Mouse (Mus musculus) stomach, embryonic 15.5 days (tissue): ENCODE measurements around the gene Trnp1. TPM values are rescaled to one million over a fixed set of nuclear protein-coding genes. Genes with fewer than 3 reads are reported as not detected.
"Not testable (repeated sequence)": the region's sequence is repeated elsewhere in the genome, so short reads cannot be mapped to it uniquely, and the experiment has no call there.

Source experiments
- ATAC-seq: fragments of 200-750 bp; cut with Nextera tagmentation; 2 replicates; pipeline ENCODE4 v1.8.0; 2017; ENCODE audit warnings: low read depth, moderate number of reproducible peaks, moderate TSS enrichment; ENCODE audit not compliant: insufficient read depth, low FRiP score
- H3K27ac ChIP-seq: fragments of 300-500 bp; sonication (generic); 2 replicates; pipeline ENCODE4 v1.5.1; 2015; ENCODE audit warnings: mild to moderate bottlenecking, inconsistent platforms
- H3K27me3 ChIP-seq: fragments of 300-500 bp; sonication (generic); replicated peaks from 2 replicates; pipeline ENCODE4 v1.6.1; 2015; ENCODE audit warnings: inconsistent platforms
- H3K36me3 ChIP-seq: fragments of 300-500 bp; sonication (generic); 2 replicates; pipeline ENCODE4 v1.6.1; 2015; ENCODE audit warnings: inconsistent platforms
- H3K4me1 ChIP-seq: fragments of 300-500 bp; sonication (generic); 2 replicates; pipeline ENCODE4 v1.6.1; 2015; ENCODE audit warnings: inconsistent platforms
- H3K4me2 ChIP-seq: fragments of 300-500 bp; sonication (generic); 2 replicates; pipeline ENCODE4 v1.6.1; 2015; ENCODE audit warnings: mild to moderate bottlenecking, inconsistent platforms
- H3K4me3 ChIP-seq: fragments of 300-500 bp; sonication (generic); replicated peaks from 2 replicates; pipeline ENCODE4 v1.5.1; 2015; ENCODE audit warnings: inconsistent platforms
- H3K9ac ChIP-seq: fragments of 300-500 bp; sonication (generic); 2 replicates; pipeline ENCODE4 v1.6.1; 2015; ENCODE audit warnings: inconsistent platforms
- H3K9me3 ChIP-seq: fragments of 300-500 bp; sonication (generic); 2 replicates; pipeline ENCODE4 v1.6.1; 2016; ENCODE audit warnings: inconsistent platforms
- WGBS: fragments of 180-500 bp; shearing (Covaris S2); methylation state at CpG from one replicate; pipeline ENCODE4 v1.1.7; 2015; 5-methylcytosine and 5-hydroxymethylcytosine counted together
- polyA plus RNA-seq: library from polyadenylated mRNA; unstranded; fragments of >200 nt; fragmentation: Nextera tagmentation; extraction: Ambion mirVana; gene quantifications from 2 replicates; pipeline ENCODE4 v1.2.1, GENCODE M21; 2015

Gene Trnp1
- polyA plus RNA-seq = 2.8 and 3.1 TPM in 2 replicates

DNA sequence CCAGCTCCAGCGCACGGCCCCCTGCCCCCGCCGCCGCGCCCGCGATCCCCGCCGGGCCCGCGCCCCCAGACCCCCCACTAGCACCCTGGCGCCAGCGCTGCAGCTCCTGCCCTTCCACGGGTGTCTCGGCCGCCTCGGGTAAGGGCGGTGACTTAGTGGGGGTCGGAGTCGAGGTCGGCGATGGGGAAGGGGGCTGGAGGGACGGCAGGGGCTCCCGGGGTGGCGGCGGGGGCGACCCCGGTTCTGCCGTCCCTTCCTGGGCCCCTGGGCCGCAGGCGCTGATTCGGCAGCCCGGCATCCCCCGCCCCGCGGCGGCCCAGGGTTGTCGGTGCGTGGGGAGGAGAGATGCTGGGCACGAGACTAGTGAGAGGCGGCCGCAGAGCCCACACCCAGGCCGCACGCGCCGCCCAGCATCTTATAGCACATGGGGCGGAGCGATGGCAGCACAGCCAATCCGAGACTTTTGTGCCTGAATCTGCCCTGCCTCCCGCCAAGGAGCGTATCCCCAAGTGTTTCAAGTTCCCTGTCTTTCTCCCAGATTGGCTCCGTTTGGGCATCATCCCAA is at the start of gene Trnp1:
Gene Trnp1, minus strand, starts transcription at position 391 of the 565 bp plus-strand sequence.
- H3K4me3 ChIP-seq = peak within 1 kb of the TSS; percentile 61
- H3K9ac ChIP-seq = peak within 1 kb of the TSS; percentile 34
- H3K9me3 ChIP-seq = no peaks in the 10 kb centered on the region
- H3K27ac ChIP-seq = no peak within 1 kb of the TSS
- peaks cover 66% of the 10 kb centered on the region for H3K27me3 ChIP-seq
- no peaks in the 10 kb centered on the region for H3K36me3 ChIP-seq
- H3K4me1 ChIP-seq = peaks cover 17% of the 10 kb centered on the region
- peak; percentile 77 for ATAC-seq
- peak within 1 kb of the TSS; percentile 100 for H3K4me2 ChIP-seq
- WGBS = under 1% methylated on average over 42 of the region's 53 CpGs

DNA sequence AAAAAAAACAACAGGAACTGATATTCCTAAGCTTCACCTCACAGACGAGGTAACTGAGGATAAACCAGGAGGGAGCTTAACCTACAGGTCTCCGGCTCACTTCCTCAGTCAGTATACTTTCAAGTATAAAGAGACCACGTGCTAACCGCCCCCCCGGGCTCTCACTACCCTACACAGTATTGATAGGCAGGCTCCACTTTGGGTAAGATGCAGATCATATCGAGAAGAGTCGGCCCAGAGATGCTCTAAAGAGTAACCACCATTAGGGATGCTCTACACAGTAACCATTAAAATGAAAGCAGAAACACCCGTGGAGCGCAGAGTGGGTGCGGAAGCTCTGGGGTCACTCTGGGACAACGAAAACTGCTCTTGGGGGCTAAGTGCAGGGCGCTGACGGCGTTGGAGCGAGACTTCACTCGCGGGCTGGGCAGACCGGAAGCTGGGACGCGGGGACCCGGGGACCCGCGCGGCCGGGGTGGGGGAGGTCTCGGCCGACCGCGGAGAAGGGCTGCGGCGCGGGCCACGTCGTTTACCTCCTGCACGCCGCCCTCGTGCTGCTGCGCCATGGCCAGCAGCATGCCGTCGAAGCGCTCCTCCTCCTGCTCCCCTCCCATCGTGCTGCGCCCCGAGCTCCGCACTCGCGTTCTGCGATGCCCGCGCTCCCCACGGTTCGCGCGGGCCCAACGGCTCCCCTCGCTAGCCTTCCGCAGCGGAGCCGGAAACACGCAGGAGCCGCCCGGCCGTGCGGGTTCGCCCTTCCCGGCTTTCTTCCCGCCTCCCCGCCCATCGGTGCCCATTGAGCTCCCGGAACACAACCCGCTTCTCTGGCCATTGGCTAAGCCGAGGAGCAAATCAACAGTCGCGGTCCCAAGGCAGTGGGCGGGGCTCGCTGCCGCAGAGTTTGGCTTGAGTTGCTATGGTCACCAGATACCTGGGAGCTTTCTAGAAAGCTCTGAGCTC is 47.2 kb upstream of the Trnp1 start, which contains the start of gene Nudc:
Gene Nudc, minus strand, starts transcription at position 725 of the 960 bp plus-strand sequence.
- H3K9ac ChIP-seq = peak within 1 kb of the TSS; percentile 85
- H3K4me1 ChIP-seq = peaks cover 9% of the 10 kb centered on the region; the same call in 1 of the 2 replicates
- H3K36me3 ChIP-seq = peaks cover 11% of the 10 kb centered on the region; the same call in 1 of the 2 replicates
- H3K4me3 ChIP-seq = peak within 1 kb of the TSS; percentile 99
- H3K27me3 ChIP-seq = no peaks in the 10 kb centered on the region
- peak; percentile 97 for ATAC-seq
- H3K27ac ChIP-seq = peak within 1 kb of the TSS; percentile 68; the same call in 1 of the 2 replicates
- no peaks in the 10 kb centered on the region for H3K9me3 ChIP-seq
- WGBS = under 1% methylated on average over 77 of the region's 77 CpGs
- peak within 1 kb of the TSS; percentile 81 for H3K4me2 ChIP-seq

DNA sequence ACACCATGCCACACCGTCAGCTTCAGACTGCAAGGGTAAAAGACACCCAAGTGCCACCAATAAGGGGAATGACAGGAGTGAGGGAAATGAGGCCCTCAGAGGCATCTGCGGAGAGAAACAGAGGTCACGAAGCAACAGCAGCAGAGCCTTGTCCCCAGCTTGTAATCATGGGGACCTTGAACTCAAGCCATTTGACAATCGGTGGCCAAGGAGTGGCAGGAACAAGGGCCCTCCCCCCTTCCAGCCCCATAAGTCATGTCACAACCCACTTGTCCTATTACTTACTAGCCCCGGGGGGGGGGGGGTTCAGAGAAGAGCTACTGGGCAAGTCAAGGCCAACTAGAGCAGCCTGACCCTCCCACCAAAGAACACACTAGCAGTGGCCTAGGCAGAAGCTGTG is 38.3 kb upstream of the Trnp1 start:
- Histone ChIP-seq H3K4me1 (no peaks in the 10 kb centered on the region), H3K4me3 (no peak overlapping the region), H3K4me2 (no peak overlapping the region), H3K27me3 (no peaks in the 10 kb centered on the region), H3K9ac (no peak overlapping the region), H3K27ac (no peak overlapping the region), H3K9me3 (no peaks in the 10 kb centered on the region), H3K36me3 (peaks cover 53% of the 10 kb centered on the region)
- ATAC-seq = no peak
- WGBS = 87% methylated on average over 5 of the region's 5 CpGs

DNA sequence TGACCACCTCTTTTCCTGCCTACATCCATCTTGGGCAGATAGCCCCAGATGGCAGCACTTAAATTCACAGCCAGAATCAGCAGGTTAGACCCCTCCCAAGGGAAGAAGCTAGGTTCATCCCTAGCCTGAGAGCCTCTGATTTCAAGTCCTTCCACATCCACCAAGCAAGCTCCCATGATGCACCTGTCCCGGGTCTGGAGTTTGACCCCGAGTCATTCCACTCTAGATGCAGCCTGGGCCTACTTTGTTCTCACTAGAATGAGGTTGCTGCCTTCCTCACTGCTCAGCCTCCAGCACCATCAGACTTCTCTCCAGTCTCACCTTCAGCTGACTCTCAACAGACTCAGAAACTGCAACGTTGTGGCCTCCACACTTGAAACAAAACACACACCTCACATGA is 37.7 kb upstream of the Trnp1 start:
- H3K9me3 ChIP-seq = no peaks in the 10 kb centered on the region
- H3K4me3 ChIP-seq = no peak overlapping the region
- H3K27me3 ChIP-seq = no peaks in the 10 kb centered on the region
- no peaks in the 10 kb centered on the region for H3K4me1 ChIP-seq
- H3K27ac ChIP-seq = no peak overlapping the region
- ATAC-seq = no peak
- H3K4me2 ChIP-seq = no peak overlapping the region
- 81% methylated on average over 3 of the region's 3 CpGs for WGBS
- H3K36me3 ChIP-seq = peaks cover 54% of the 10 kb centered on the region
- H3K9ac ChIP-seq = no peak overlapping the region

DNA sequence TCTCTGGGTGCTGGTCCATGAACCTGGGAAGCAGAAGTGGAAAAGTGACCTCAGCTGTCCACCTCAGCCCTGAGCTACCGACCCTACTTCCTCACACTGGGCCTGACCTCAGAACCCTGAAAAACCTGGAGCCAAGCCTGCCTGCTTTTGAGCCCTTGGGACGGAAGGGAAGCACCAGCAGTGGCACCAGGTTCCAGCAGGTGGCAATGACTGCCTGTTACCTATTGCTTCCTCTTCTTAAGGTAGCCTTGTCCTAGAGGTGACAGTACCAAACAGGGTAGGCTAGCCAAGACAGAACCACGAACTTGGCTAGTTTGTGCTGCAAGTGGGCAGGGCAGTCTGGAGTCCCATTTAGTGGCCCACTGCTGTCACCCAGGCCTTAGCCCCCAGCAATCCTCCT is 34.4 kb upstream of the Trnp1 start:
- peaks cover 46% of the 10 kb centered on the region for H3K36me3 ChIP-seq
- no peak overlapping the region for H3K4me2 ChIP-seq
- no peak overlapping the region for H3K27ac ChIP-seq
- no peaks in the 10 kb centered on the region for H3K27me3 ChIP-seq
- no peak for ATAC-seq
- no peaks in the 10 kb centered on the region for H3K4me1 ChIP-seq
- H3K9me3 ChIP-seq = no peaks in the 10 kb centered on the region
- 76% methylated on average over 3 of the region's 3 CpGs for WGBS
- H3K9ac ChIP-seq = no peak overlapping the region
- no peak overlapping the region for H3K4me3 ChIP-seq

DNA sequence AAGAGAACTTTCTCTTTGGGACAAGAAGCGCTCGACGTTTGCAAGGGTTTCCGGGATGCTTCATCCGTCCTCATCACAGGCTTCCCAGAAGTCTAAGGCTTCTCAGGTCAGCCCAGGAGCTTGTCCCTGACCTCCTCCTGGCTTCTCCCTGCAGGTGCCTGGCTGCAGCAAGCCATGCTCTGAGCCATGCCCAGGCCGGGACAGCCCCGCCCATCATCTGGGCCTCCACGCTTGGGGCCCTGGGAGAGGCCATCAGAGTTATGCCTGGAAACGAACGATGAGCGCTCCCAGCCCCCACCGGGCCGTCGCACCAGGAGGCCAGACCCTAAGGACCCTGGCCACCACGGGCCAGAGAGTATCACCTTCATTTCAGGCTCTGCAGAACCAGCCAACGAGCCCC is 29.4 kb upstream of the Trnp1 start:
- H3K4me2 ChIP-seq = no peak overlapping the region
- peaks cover 24% of the 10 kb centered on the region for H3K36me3 ChIP-seq
- no peak overlapping the region for H3K27ac ChIP-seq
- no peak overlapping the region for H3K9ac ChIP-seq
- WGBS = 61% methylated on average over 16 of the region's 16 CpGs
- no peaks in the 10 kb centered on the region for H3K27me3 ChIP-seq
- no peaks in the 10 kb centered on the region for H3K9me3 ChIP-seq
- H3K4me3 ChIP-seq = no peak overlapping the region
- H3K4me1 ChIP-seq = no peaks in the 10 kb centered on the region
- ATAC-seq = no peak

DNA sequence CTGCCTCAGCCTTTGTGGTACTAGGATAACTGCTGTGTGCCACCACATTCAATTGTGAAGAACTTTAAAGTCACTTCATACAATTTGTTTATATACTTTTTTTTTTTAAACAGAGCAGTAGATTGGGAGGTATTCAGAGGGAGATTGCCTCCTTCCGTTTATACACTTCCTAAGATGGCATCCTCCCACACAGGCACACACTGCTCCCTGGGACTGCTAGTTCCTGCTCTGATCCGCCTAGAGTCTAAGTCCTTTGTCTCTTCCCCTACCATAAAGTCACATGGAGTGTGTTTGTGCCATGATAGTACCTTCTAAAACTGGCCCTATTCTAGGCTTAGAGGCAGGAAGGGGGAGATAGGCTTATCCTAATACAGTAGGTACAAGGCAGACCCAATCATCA is 23.2 kb upstream of the Trnp1 start:
- WGBS = 56% methylated on average over 2 of the region's 2 CpGs
- no peaks in the 10 kb centered on the region for H3K9me3 ChIP-seq
- H3K36me3 ChIP-seq = no peaks in the 10 kb centered on the region
- no peak overlapping the region for H3K27ac ChIP-seq
- no peak overlapping the region for H3K9ac ChIP-seq
- no peak for ATAC-seq
- no peak overlapping the region for H3K4me3 ChIP-seq
- no peak overlapping the region for H3K4me2 ChIP-seq
- 0 out of 2 replicates have a peak, but pooled peaks cover 8% of the 10 kb centered on the region for H3K4me1 ChIP-seq
- peaks cover 20% of the 10 kb centered on the region for H3K27me3 ChIP-seq

DNA sequence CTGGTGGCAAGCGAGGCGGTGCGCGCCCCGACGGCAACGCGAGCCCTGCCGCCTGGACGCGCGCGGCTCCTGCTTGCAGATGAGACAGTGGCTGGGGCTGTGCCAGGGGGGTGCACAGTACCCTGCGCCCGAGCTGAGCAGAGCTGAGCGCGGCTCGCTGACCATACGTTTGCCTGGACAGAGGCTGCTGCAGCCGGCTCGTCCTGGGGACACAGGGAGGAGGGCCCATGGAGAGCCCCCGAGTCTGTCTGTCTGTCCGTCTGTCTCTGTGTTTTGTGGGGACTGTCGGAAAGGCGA is 21.0 kb upstream of the Trnp1 start:
- Histone ChIP-seq H3K27ac (peak overlapping the region; percentile 80; the same call in 1 of the 2 replicates), H3K27me3 (peaks cover 20% of the 10 kb centered on the region)
- WGBS = 6% methylated on average over 25 of the region's 25 CpGs

DNA sequence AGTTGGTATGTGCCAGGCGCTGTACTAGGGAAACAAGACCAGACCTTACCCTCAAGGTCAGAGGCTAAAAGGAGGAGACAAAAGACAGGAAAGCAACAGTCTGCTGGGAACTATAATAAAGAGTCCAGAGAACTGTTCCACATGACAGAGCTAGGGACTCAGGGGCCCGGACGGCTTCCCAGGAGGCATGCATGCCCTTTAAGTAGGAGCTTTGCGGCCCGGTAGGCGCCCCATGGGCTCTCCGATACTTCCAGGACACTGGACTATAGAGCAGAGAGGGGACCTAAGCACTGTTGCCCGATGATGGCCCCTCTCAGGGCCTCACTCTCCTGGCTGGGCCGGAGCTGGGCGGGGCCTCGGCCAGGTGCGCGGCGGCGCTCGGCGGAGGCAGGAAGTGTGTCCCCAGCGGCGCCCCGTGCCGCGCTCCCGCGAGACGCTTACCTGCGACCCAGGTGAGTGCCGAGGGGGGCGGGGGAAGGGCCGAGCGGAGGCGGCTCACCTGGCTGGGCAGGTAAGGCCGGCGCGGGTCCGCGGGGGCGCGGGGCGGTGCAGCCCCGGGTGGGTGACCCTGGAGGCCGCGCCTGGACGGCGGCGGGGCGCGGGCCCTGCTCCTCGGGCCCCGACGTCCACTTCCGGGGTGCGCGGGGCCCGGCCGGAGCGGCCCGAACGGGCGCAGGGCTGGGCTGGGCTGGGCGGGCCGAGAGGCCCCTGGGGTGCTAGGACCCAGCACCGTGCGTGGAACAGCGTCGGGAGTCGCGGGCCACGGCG is 20.4 kb upstream of the Trnp1 start, which contains the start of gene Kdf1:
Gene Kdf1, plus strand, starts transcription at position 363 of the 768 bp plus-strand sequence.
- no peaks in the 10 kb centered on the region for H3K36me3 ChIP-seq
- H3K9me3 ChIP-seq = no peaks in the 10 kb centered on the region
- H3K27me3 ChIP-seq = peaks cover 20% of the 10 kb centered on the region
- peak within 1 kb of the TSS; percentile 53 for H3K9ac ChIP-seq
- H3K4me2 ChIP-seq = peak within 1 kb of the TSS; percentile 58
- 6% methylated on average over 57 of the region's 69 CpGs for WGBS
- 0 out of 2 replicates have a peak, but pooled peaks cover 8% of the 10 kb centered on the region for H3K4me1 ChIP-seq
- peak within 1 kb of the TSS; percentile 57 for H3K4me3 ChIP-seq
- ATAC-seq = peak; percentile 92
- H3K27ac ChIP-seq = peak within 1 kb of the TSS; percentile 80

More for the DNA sequence above, 21.0 kb upstream of the Trnp1 start:
- Histone ChIP-seq H3K4me2 (peak overlapping the region; percentile 58), H3K4me3 (peak overlapping the region; percentile 57), H3K9ac (peak overlapping the region; percentile 53), H3K9me3 (no peaks in the 10 kb centered on the region), H3K4me1 (0 out of 2 replicates have a peak, but pooled peaks cover 8% of the 10 kb centered on the region), H3K36me3 (no peaks in the 10 kb centered on the region)
- no peak for ATAC-seq

DNA sequence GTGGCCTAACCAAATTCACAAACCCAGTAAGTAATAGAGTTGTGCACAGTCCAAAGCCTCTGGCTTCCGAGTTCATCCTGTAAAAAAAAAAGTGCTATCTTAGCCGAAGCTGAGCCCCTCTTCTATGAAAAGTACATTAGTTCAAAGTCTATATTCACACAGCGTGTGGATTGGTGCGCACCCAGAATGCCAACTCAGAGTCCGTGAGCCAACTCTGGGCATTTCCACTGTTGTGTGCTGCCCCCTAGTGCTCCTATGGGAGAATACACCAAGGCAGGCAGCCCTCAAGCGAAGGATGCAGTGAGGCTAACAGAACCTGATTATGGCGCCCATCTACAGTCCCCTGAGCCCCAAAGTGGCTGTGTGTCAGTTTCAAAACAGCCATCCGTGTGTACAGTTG is 14.6 kb upstream of the Trnp1 start:
- WGBS = 10% methylated on average over 8 of the region's 8 CpGs
- peak; percentile 50 for ATAC-seq
- H3K4me1 ChIP-seq = no peaks in the 10 kb centered on the region

DNA sequence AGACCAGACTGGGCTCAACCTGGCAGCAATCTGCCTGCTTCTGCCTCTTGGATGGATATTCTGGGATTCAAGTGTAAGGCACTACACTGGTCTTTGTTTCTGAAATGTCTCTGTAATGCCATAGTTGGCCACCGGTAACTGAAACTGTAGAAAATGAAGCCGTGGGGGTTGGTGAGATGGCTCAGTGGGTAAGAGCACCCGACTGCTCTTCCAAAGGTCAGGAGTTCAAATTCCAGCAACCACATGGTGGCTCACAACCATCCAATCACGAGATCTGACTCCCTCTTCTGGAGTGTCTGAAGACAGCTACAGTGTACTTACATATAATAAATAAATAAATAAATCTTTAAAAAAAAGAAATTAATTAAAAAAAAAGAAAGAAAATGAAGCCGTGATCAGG is 14.2 kb upstream of the Trnp1 start:
- not testable (repeated sequence) for H3K27me3 ChIP-seq, H3K27ac ChIP-seq, H3K9me3 ChIP-seq, H3K4me1 ChIP-seq, H3K4me2 ChIP-seq, H3K36me3 ChIP-seq, H3K9ac ChIP-seq, ATAC-seq, H3K4me3 ChIP-seq
- WGBS = 42% methylated on average over 5 of the region's 5 CpGs

More for the DNA sequence above, 14.6 kb upstream of the Trnp1 start:
- Histone ChIP-seq H3K27ac (no peak overlapping the region), H3K27me3 (no peaks in the 10 kb centered on the region), H3K4me3 (no peak overlapping the region), H3K4me2 (no peak overlapping the region), H3K9me3 (no peaks in the 10 kb centered on the region), H3K9ac (no peak overlapping the region), H3K36me3 (no peaks in the 10 kb centered on the region)
